Mouse (Mus musculus): ENCODE data around the gene Slc22a15.
A peak's percentile ranks its signal among the peaks of the same experiment; 100 is the strongest.

Slc22a15 gene

GRCm38 (mm10) chr3:101851363-101851762 lies 72.9 kb downstream of the Slc22a15 start:
- Histone ChIP-seq H3K4me3 (replicated peaks; ENCODE audit: low read length) (no peak overlapping the region), H3K4me1 (replicated peaks; ENCODE audit: low read depth, low read length) (peaks cover 3% of the 10 kb centered on the region), H3K27me3 (ENCODE audit: insufficient read depth, low read length) (no peaks in the 10 kb centered on the region), H3K36me3 (ENCODE audit: insufficient read depth, low read length) (no peaks in the 10 kb centered on the region), H3K9me3 (ENCODE audit: low read length) (no peaks in the 10 kb centered on the region)
- TF ChIP-seq NANOG (IDR thresholded peaks at IDR 0.05; ENCODE audit: borderline replicate concordance, low read length) (no peak), CTCF (conservative IDR thresholded peaks at IDR 0.05; ENCODE audit: low read length) (no peak), POU5F1 (IDR thresholded peaks at IDR 0.05; ENCODE audit: borderline replicate concordance, low read length) (no peak)

GRCm38 (mm10) chr3:101848816-101849215 lies 75.4 kb downstream of the Slc22a15 start, which contains the start of gene Mab21l3:
Mab21l3 (minus strand) TSS chr3:101848959.
- TF ChIP-seq POU5F1 (IDR thresholded peaks at IDR 0.05; ENCODE audit: borderline replicate concordance, low read length) (no peak), CTCF (conservative IDR thresholded peaks at IDR 0.05; ENCODE audit: low read length) (no peak), NANOG (IDR thresholded peaks at IDR 0.05; ENCODE audit: borderline replicate concordance, low read length) (no peak)
- Histone ChIP-seq H3K4me3 (replicated peaks; ENCODE audit: low read length) (no peak within 1 kb of the TSS), H3K4me1 (replicated peaks; ENCODE audit: low read depth, low read length) (peaks cover 3% of the 10 kb centered on the region), H3K36me3 (ENCODE audit: insufficient read depth, low read length) (no peaks in the 10 kb centered on the region), H3K9me3 (ENCODE audit: low read length) (no peaks in the 10 kb centered on the region), H3K27me3 (ENCODE audit: insufficient read depth, low read length) (no peaks in the 10 kb centered on the region)

- no peak for TF ChIP-seq CTCF (conservative IDR thresholded peaks at IDR 0.05; ENCODE audit: low read length)
- TF ChIP-seq POU5F1 (IDR thresholded peaks at IDR 0.05; ENCODE audit: borderline replicate concordance, low read length), result no peak
- TF ChIP-seq NANOG (IDR thresholded peaks at IDR 0.05; ENCODE audit: borderline replicate concordance, low read length), result no peak
- no peaks in the 10 kb centered on the region for H3K36me3 ChIP-seq (ENCODE audit: insufficient read depth, low read length)
- H3K4me1 ChIP-seq (replicated peaks; ENCODE audit: low read depth, low read length), result peaks cover 3% of the 10 kb centered on the region
- H3K27me3 ChIP-seq (ENCODE audit: insufficient read depth, low read length), result no peaks in the 10 kb centered on the region
- H3K9me3 ChIP-seq (ENCODE audit: low read length), result no peaks in the 10 kb centered on the region
- no peak overlapping the region for H3K4me3 ChIP-seq (replicated peaks; ENCODE audit: low read length)
Observed at GRCm38 (mm10) chr3:101846096-101846495, 78.2 kb downstream of the Slc22a15 start.

- no peak for TF ChIP-seq NANOG (IDR thresholded peaks at IDR 0.05; ENCODE audit: borderline replicate concordance, low read length)
- TF ChIP-seq POU5F1 (IDR thresholded peaks at IDR 0.05; ENCODE audit: borderline replicate concordance, low read length), result no peak
- TF ChIP-seq CTCF (conservative IDR thresholded peaks at IDR 0.05; ENCODE audit: low read length), result no peak
- Histone ChIP-seq H3K9me3 (ENCODE audit: low read length) (no peaks in the 10 kb centered on the region), H3K4me1 (replicated peaks; ENCODE audit: low read depth, low read length) (peaks cover 7% of the 10 kb centered on the region; the same call in 1 of the 2 replicates)
Observed at GRCm38 (mm10) chr3:101842372-101843094, 81.7 kb downstream of the Slc22a15 start.

GRCm38 (mm10) chr3:101839327-101839726 lies 84.9 kb downstream of the Slc22a15 start:
- peaks cover 23% of the 10 kb centered on the region for H3K4me1 ChIP-seq (replicated peaks; ENCODE audit: low read depth, low read length)
- H3K9me3 ChIP-seq (ENCODE audit: low read length), result no peaks in the 10 kb centered on the region
- H3K27me3 ChIP-seq (ENCODE audit: insufficient read depth, low read length), result no peaks in the 10 kb centered on the region
- peak; percentile 88 for TF ChIP-seq CTCF (conservative IDR thresholded peaks at IDR 0.05; ENCODE audit: low read length)
- TF ChIP-seq POU5F1 (IDR thresholded peaks at IDR 0.05; ENCODE audit: borderline replicate concordance, low read length), result no peak
- H3K4me3 ChIP-seq (replicated peaks; ENCODE audit: low read length), result no peak overlapping the region
- H3K36me3 ChIP-seq (ENCODE audit: insufficient read depth, low read length), result no peaks in the 10 kb centered on the region

More at GRCm38 (mm10) chr3:101842372-101843094, 81.7 kb downstream of the Slc22a15 start:
- Histone ChIP-seq H3K36me3 (ENCODE audit: insufficient read depth, low read length) (no peaks in the 10 kb centered on the region), H3K4me3 (replicated peaks; ENCODE audit: low read length) (no peak overlapping the region), H3K27me3 (ENCODE audit: insufficient read depth, low read length) (no peaks in the 10 kb centered on the region)

GRCm38 (mm10) chr3:101836971-101837370 lies 87.3 kb downstream of the Slc22a15 start:
- TF ChIP-seq CTCF (conservative IDR thresholded peaks at IDR 0.05; ENCODE audit: low read length) (no peak), NANOG (IDR thresholded peaks at IDR 0.05; ENCODE audit: borderline replicate concordance, low read length) (no peak), POU5F1 (IDR thresholded peaks at IDR 0.05; ENCODE audit: borderline replicate concordance, low read length) (no peak)
- H3K27me3 ChIP-seq (ENCODE audit: insufficient read depth, low read length), result no peaks in the 10 kb centered on the region
- H3K9me3 ChIP-seq (ENCODE audit: low read length), result no peaks in the 10 kb centered on the region

GRCm38 (mm10) chr3:101836532-101836931 lies 87.7 kb downstream of the Slc22a15 start:
- peaks cover 32% of the 10 kb centered on the region for H3K4me1 ChIP-seq (replicated peaks; ENCODE audit: low read depth, low read length)
- no peaks in the 10 kb centered on the region for H3K9me3 ChIP-seq (ENCODE audit: low read length)
- H3K27me3 ChIP-seq (ENCODE audit: insufficient read depth, low read length), result no peaks in the 10 kb centered on the region
- TF ChIP-seq NANOG (IDR thresholded peaks at IDR 0.05; ENCODE audit: borderline replicate concordance, low read length) (no peak), POU5F1 (IDR thresholded peaks at IDR 0.05; ENCODE audit: borderline replicate concordance, low read length) (no peak), CTCF (conservative IDR thresholded peaks at IDR 0.05; ENCODE audit: low read length) (no peak)
- peak overlapping the region; percentile 54; the same call in 1 of the 2 replicates for H3K4me3 ChIP-seq (replicated peaks; ENCODE audit: low read length)
- H3K36me3 ChIP-seq (ENCODE audit: insufficient read depth, low read length), result no peaks in the 10 kb centered on the region

More at GRCm38 (mm10) chr3:101836971-101837370, 87.3 kb downstream of the Slc22a15 start:
- Histone ChIP-seq H3K4me1 (replicated peaks; ENCODE audit: low read depth, low read length) (peaks cover 28% of the 10 kb centered on the region), H3K36me3 (ENCODE audit: insufficient read depth, low read length) (no peaks in the 10 kb centered on the region), H3K4me3 (replicated peaks; ENCODE audit: low read length) (no peak overlapping the region)

GRCm38 (mm10) chr3:101836045-101836444 lies 88.2 kb downstream of the Slc22a15 start:
- no peak for TF ChIP-seq POU5F1 (IDR thresholded peaks at IDR 0.05; ENCODE audit: borderline replicate concordance, low read length)
- TF ChIP-seq CTCF (conservative IDR thresholded peaks at IDR 0.05; ENCODE audit: low read length), result no peak
- no peak for TF ChIP-seq NANOG (IDR thresholded peaks at IDR 0.05; ENCODE audit: borderline replicate concordance, low read length)
- Histone ChIP-seq H3K9me3 (ENCODE audit: low read length) (no peaks in the 10 kb centered on the region), H3K4me3 (replicated peaks; ENCODE audit: low read length) (peak overlapping the region; percentile 54; the same call in 1 of the 2 replicates), H3K36me3 (ENCODE audit: insufficient read depth, low read length) (no peaks in the 10 kb centered on the region), H3K4me1 (replicated peaks; ENCODE audit: low read depth, low read length) (peaks cover 36% of the 10 kb centered on the region), H3K27me3 (ENCODE audit: insufficient read depth, low read length) (no peaks in the 10 kb centered on the region)
